Mouse (Mus musculus) hindbrain, embryonic 12.5 days (tissue): ENCODE results near the gene Etfa. TPM values are rescaled to one million over a fixed set of nuclear protein-coding genes. Genes with fewer than 3 reads are reported as not detected.
A peak's percentile ranks its signal among the peaks of the same experiment; 100 is the strongest.

Source experiments
- ATAC-seq: fragments of 200-750 bp; cut with Nextera tagmentation; 2 replicates; pipeline ENCODE4 v1.8.0; 2017; ENCODE audit warnings: moderate TSS enrichment; ENCODE audit not compliant: low FRiP score
- H3K27ac ChIP-seq: fragments of 300-500 bp; sonication (generic); 2 replicates; pipeline ENCODE4 v1.5.1; 2016; ENCODE audit warnings: mild to moderate bottlenecking
- H3K27me3 ChIP-seq: fragments of 300-500 bp; sonication (generic); 2 replicates; pipeline ENCODE4 v1.6.1; 2016; ENCODE audit warnings: mild to moderate bottlenecking
- H3K36me3 ChIP-seq: fragments of 300-500 bp; sonication (generic); 2 replicates; pipeline ENCODE4 v1.6.1; 2016; ENCODE audit warnings: mild to moderate bottlenecking
- H3K4me1 ChIP-seq: fragments of 300-500 bp; sonication (generic); 2 replicates; pipeline ENCODE4 v1.6.1; 2016
- H3K4me2 ChIP-seq: fragments of 300-500 bp; sonication (generic); replicated peaks from 2 replicates; pipeline ENCODE4 v1.6.1; 2016; ENCODE audit warnings: mild to moderate bottlenecking
- H3K4me3 ChIP-seq: fragments of 300-500 bp; sonication (generic); 2 replicates; pipeline ENCODE4 v1.5.1; 2016; ENCODE audit warnings: mild to moderate bottlenecking
- H3K9ac ChIP-seq: fragments of 300-500 bp; sonication (generic); 2 replicates; pipeline ENCODE4 v1.6.1; 2016; ENCODE audit warnings: mild to moderate bottlenecking, moderate library complexity
- H3K9me3 ChIP-seq: fragments of 300-500 bp; sonication (generic); replicated peaks from 2 replicates; pipeline ENCODE4 v1.6.1; 2016; ENCODE audit warnings: mild to moderate bottlenecking
- WGBS: fragments of 180-500 bp; shearing (Covaris S2); methylation state at CpG from one replicate; pipeline ENCODE4 v1.1.7; 2016; 5-methylcytosine and 5-hydroxymethylcytosine counted together
- polyA plus RNA-seq: library from polyadenylated mRNA; unstranded; fragments of >200 nt; fragmentation: Nextera tagmentation; extraction: Ambion mirVana; gene quantifications from 2 replicates; pipeline ENCODE4 v1.2.1, GENCODE M21; 2016

The Etfa gene
- polyA plus RNA-seq, 1 experiment from 2014 or later = 118 TPM

DNA sequence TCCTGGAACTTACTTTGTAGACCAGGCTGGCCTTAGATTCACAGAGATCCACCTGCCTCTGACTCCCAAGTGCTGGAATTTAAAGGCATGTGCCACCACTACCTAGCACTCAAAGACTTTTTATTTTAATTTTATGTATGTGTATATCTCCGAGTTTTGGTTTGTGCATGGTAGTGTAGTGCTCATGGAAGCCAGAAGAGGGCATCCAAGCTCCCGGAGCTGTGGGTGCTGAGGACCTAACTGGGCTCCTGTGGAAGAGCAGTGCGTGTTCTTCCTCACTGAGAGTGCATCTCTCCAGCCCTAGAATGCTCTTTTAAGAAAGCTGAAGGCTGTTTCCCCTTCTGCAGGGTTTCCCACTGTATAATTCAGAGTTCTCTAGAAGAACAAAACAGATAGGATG is 102.2 kb downstream of the Etfa start:
- 38% methylated on average over 3 of the region's 3 CpGs for WGBS
- H3K9ac ChIP-seq = no peak overlapping the region
- ATAC-seq = no peak
- H3K4me3 ChIP-seq = no peak overlapping the region
- no peaks in the 10 kb centered on the region for H3K27me3 ChIP-seq
- no peak overlapping the region for H3K4me2 ChIP-seq
- no peaks in the 10 kb centered on the region for H3K9me3 ChIP-seq
- no peaks in the 10 kb centered on the region for H3K36me3 ChIP-seq
- H3K27ac ChIP-seq = no peak overlapping the region
- peaks cover 36% of the 10 kb centered on the region for H3K4me1 ChIP-seq

DNA sequence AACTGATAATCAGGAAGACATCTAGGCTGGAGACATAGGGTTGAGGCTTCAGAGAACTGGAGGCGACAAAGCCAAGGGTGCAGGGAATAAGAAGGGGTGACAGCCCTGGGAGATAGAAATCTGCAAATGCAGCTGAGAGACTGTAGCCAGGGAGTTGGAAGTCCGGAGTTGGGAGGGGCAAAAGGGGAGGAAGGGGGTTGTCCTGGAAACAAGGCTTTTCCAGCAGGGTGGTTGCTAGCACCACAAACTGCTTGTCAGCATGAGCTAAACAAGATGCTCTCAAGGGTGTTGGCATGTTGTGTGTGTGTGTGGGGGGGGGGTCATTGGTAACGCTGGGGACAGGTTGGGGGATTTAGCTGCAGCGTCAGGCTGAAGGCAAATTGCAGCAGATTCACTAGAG is 103.2 kb downstream of the Etfa start:
- Histone ChIP-seq H3K9me3 (no peaks in the 10 kb centered on the region), H3K4me3 (no peak overlapping the region), H3K36me3 (no peaks in the 10 kb centered on the region), H3K9ac (no peak overlapping the region), H3K4me1 (peaks cover 36% of the 10 kb centered on the region), H3K4me2 (no peak overlapping the region), H3K27me3 (no peaks in the 10 kb centered on the region), H3K27ac (no peak overlapping the region)
- ATAC-seq = no peak
- 16% methylated on average over 4 of the region's 4 CpGs for WGBS

DNA sequence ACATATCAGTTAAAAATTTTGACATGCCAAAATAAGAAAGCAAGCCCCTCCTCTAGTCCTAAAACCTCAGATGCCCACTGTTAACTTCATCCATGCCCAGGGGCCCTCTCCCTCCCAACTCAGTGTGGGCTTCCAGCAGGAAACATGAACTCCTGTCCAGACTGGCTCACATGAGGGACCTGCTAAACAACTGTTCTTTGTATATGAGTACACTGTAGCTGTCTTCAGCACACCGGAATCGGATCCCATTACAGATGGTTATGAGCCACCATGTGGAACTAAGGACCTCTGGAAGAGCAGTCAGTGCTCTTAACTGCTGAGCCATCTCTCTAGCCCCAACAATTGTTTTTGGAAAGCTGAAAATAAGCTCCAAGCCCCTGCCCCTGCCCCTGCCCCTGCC is 105.3 kb downstream of the Etfa start:
- no peak overlapping the region for H3K9ac ChIP-seq
- H3K36me3 ChIP-seq = no peaks in the 10 kb centered on the region
- H3K9me3 ChIP-seq = no peaks in the 10 kb centered on the region
- H3K27me3 ChIP-seq = no peaks in the 10 kb centered on the region
- H3K4me3 ChIP-seq = no peak overlapping the region
- peaks cover 36% of the 10 kb centered on the region for H3K4me1 ChIP-seq
- H3K4me2 ChIP-seq = no peak overlapping the region
- no peak; the same call in 1 of the 2 replicates for ATAC-seq
- H3K27ac ChIP-seq = peak overlapping the region; percentile 32; the same call in 1 of the 2 replicates
- WGBS = 55% methylated on average over 2 of the region's 2 CpGs

DNA sequence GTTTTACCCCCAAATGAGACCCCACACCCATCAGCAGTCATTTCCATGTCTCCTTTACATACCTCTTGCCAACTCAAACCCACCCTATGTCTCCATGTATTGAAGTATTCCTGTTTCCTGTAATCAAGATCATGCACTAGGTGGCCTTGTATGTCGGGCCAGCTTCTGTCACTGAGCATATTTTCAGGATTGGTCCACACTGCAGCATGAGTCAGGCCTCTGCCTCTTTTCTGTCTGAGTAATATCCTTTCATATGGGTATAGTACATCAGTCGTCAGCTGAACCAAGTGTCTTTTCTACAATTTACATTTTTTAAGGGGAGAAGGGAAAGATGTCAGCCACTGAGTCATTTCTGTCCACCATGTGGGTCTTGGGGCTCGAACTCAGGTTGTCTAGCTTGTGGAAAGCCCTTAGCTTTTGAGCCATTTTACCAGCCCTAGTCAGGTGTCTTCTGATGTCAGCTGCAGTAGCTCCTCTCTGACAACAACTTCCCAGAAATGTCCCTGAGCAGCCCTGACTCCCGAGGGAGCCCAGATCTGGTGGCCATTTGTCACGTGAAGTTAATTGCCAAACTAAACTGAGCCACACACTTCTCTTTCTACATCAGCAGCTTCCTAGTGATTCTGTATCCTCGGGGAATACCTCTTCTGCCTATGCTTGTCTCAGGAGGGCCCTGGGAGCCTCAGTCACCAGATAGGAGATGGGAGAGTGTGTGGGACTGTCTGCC is 106.9 kb downstream of the Etfa start:
- H3K36me3 ChIP-seq = no peaks in the 10 kb centered on the region
- H3K9ac ChIP-seq = no peak overlapping the region
- no peak overlapping the region for H3K4me3 ChIP-seq
- no peaks in the 10 kb centered on the region for H3K9me3 ChIP-seq
- peaks cover 29% of the 10 kb centered on the region for H3K4me1 ChIP-seq
- 79% methylated on average over 6 of the region's 6 CpGs for WGBS
- no peak overlapping the region for H3K4me2 ChIP-seq
- ATAC-seq = no peak
- H3K27me3 ChIP-seq = no peaks in the 10 kb centered on the region
- no peak overlapping the region for H3K27ac ChIP-seq

Other genes with a start within 250 kb of the Etfa start
- gene Nrg4, start 185.4 kb downstream of the Etfa start, polyA plus RNA-seq = 1.4 and 1.9 TPM in 2 replicates
- 1.3 and 1.6 TPM in 2 replicates for gene Tmem266, start 185.3 kb downstream of the Etfa start, polyA plus RNA-seq
- 16.7 and 20.0 TPM in 2 replicates for gene Isl2, start 26.4 kb upstream of the Etfa start, polyA plus RNA-seq